Mouse (Mus musculus) C2C12 (cell line): ENCODE measurements around the gene Nav1.

Experiments used
- CTCF ChIP-seq: IDR thresholded peaks from one replicate; pipeline ENCODE4 v1.5.1; 2011; ENCODE audit not compliant: control insufficient read depth, insufficient read depth, insufficient read length
- FOSL1 ChIP-seq: IDR thresholded peaks from one replicate; pipeline ENCODE4 v1.8.0; 2011; ENCODE audit warnings: mild to moderate bottlenecking, low read length; ENCODE audit not compliant: poor library complexity, insufficient read depth, severe bottlenecking
- MAX ChIP-seq: IDR thresholded peaks from one replicate; pipeline ENCODE4 v1.6.1; 2011; ENCODE audit warnings: mild to moderate bottlenecking, control low read depth

GRCm38 (mm10) chr1:135502135-135502534, 105.0 kb downstream of the Nav1 start:
- TF ChIP-seq CTCF (no peak), MAX (no peak), FOSL1 (no peak)
